Mouse (Mus musculus) intestine, embryonic 14.5 days (tissue): ENCODE data around the gene Pbx4. TPM values are rescaled to one million over a fixed set of nuclear protein-coding genes. Genes with fewer than 3 reads are reported as not detected.

Source experiments
- ATAC-seq: fragments of 200-750 bp; cut with Nextera tagmentation; replicated peaks from 2 replicates; pipeline ENCODE4 v1.8.0; 2017; ENCODE audit warnings: low read depth, moderate number of reproducible peaks, moderate TSS enrichment, moderate library complexity; ENCODE audit not compliant: low FRiP score, low TSS enrichment
- DNase-seq: peaks from one replicate; pipeline ENCODE4 v3.0.0-alpha.2; 2018; ENCODE audit warnings: low spot score
- H3K27ac ChIP-seq: fragments of 300-500 bp; sonication (generic); 2 replicates; pipeline ENCODE4 v1.5.1; 2014; ENCODE audit warnings: low read depth, mild to moderate bottlenecking, control low read depth
- H3K27me3 ChIP-seq: fragments of 300-500 bp; sonication (generic); replicated peaks from 2 replicates; pipeline ENCODE4 v1.6.1; 2014; ENCODE audit warnings: low read length, control low read depth; ENCODE audit not compliant: control insufficient read depth, insufficient read depth
- H3K36me3 ChIP-seq: fragments of 300-500 bp; sonication (generic); 2 replicates; pipeline ENCODE4 v1.6.1; 2014; ENCODE audit warnings: low read length, control low read depth; ENCODE audit not compliant: control insufficient read depth, insufficient read depth
- H3K4me1 ChIP-seq: fragments of 300-500 bp; sonication (generic); replicated peaks from 2 replicates; pipeline ENCODE4 v1.6.1; 2014; ENCODE audit warnings: low read length, control low read depth, mixed read lengths; ENCODE audit not compliant: control insufficient read depth, insufficient read depth
- H3K4me2 ChIP-seq: fragments of 300-500 bp; sonication (generic); 2 replicates; pipeline ENCODE4 v1.6.1; 2014; ENCODE audit warnings: low read length
- H3K4me3 ChIP-seq: fragments of 300-500 bp; sonication (generic); 2 replicates; pipeline ENCODE4 v1.5.1; 2014; ENCODE audit warnings: low read depth, low read length, control low read depth, mixed read lengths
- H3K9ac ChIP-seq: fragments of 300-500 bp; sonication (generic); 2 replicates; pipeline ENCODE4 v1.6.1; 2014; ENCODE audit warnings: mild to moderate bottlenecking, low read length
- H3K9me3 ChIP-seq: fragments of 300-500 bp; sonication (generic); 2 replicates; pipeline ENCODE4 v1.6.1; 2016; ENCODE audit warnings: low read length, control low read depth; ENCODE audit not compliant: control insufficient read depth
- WGBS: fragments of 180-500 bp; shearing (Covaris S2); extraction: QIAGEN DNeasy Blood & Tissue Kit; methylation state at CpG from one replicate; pipeline ENCODE4 v1.1.7; 2014; 5-methylcytosine and 5-hydroxymethylcytosine counted together
- polyA plus RNA-seq: library from polyadenylated mRNA; unstranded; fragments of >200 nt; fragmentation: Nextera tagmentation; extraction: Ambion mirVana; gene quantifications from 2 replicates; pipeline ENCODE4 v1.2.1, GENCODE M21; 2014

The Pbx4 gene
- polyA plus RNA-seq, 1 experiment from 2014 or later: 5.7 TPM

DNA sequence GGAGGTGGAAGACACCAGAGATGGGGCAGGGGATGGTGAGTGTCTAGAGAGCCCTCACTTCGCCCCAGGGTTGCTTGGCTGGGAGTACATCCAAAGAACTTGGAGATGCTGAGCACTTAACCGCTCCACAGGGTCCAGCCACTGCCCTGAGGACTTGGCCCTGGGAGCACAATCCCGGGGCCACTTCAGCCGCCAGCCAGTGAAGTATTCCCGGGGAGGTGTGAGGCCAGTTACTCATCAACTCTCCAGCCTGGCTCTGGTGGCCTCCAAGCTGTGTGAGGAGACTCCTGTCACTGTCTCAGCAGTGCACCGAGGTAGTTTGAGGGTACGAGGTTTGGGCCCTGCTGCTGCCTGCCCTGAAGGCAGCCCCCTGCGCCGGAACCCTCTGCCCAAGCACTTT is 11.8 kb upstream of the Pbx4 start:
- Histone ChIP-seq H3K36me3 (peaks cover 17% of the 10 kb centered on the region; the same call in 1 of the 2 replicates), H3K4me1 (peaks cover 19% of the 10 kb centered on the region; the same call in 1 of the 2 replicates), H3K9me3 (no peaks in the 10 kb centered on the region), H3K9ac (no peak overlapping the region), H3K4me2 (no peak overlapping the region), H3K27me3 (no peaks in the 10 kb centered on the region), H3K27ac (no peak overlapping the region), H3K4me3 (no peak overlapping the region)
- no peak for DNase-seq
- no peak for ATAC-seq
- WGBS: 78% methylated on average over 9 of the region's 9 CpGs

- Histone ChIP-seq H3K9ac (peak overlapping the region; percentile 66), H3K4me1 (peaks cover 19% of the 10 kb centered on the region; the same call in 1 of the 2 replicates), H3K27ac (peak overlapping the region; percentile 5; the same call in 1 of the 2 replicates), H3K36me3 (peaks cover 26% of the 10 kb centered on the region), H3K27me3 (no peaks in the 10 kb centered on the region), H3K4me2 (peak overlapping the region; percentile 73), H3K4me3 (peak overlapping the region; percentile 59), H3K9me3 (no peaks in the 10 kb centered on the region)
- DNase-seq (peak; percentile 78), ATAC-seq (peak; percentile 73)
- under 1% methylated on average over 11 of the region's 22 CpGs for WGBS
Observed at GRCm38 (mm10) chr8:69821971-69822385, 10.3 kb upstream of the Pbx4 start.

- Histone ChIP-seq H3K36me3 (peaks cover 29% of the 10 kb centered on the region), H3K27ac (peak within 1 kb of the TSS; percentile 20; the same call in 1 of the 2 replicates), H3K9me3 (no peaks in the 10 kb centered on the region), H3K4me3 (peak within 1 kb of the TSS; percentile 59), H3K4me2 (peak within 1 kb of the TSS; percentile 73), H3K9ac (peak within 1 kb of the TSS; percentile 66), H3K27me3 (no peaks in the 10 kb centered on the region), H3K4me1 (peaks cover 19% of the 10 kb centered on the region; the same call in 1 of the 2 replicates)
- 3% methylated on average over 30 of the region's 35 CpGs for WGBS
- ATAC-seq (peak; percentile 83), DNase-seq (peak; percentile 89)
Observed at GRCm38 (mm10) chr8:69822386-69823191, 9.7 kb upstream of the Pbx4 start, which contains the start of gene Lpar2. Gene Lpar2 (plus strand): TSS chr8:69822429.

DNA sequence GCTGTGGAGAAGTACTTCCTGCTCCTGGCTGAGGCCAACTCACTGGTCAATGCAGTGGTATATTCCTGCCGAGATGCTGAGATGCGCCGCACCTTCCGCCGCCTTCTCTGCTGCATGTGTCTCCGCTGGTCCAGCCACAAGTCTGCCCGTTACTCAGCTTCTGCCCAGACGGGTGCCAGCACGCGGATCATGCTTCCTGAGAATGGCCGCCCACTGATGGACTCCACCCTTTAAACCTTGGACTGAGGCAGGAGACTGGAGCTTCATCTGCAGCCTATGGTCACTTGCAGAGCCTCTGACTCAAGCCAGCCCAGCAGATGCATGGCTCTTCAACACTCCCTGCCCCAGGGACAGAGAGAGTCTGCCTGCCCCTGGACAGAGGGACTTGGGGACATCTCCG is 5.9 kb upstream of the Pbx4 start:
- no peak overlapping the region for H3K4me3 ChIP-seq
- 92% methylated on average over 12 of the region's 12 CpGs for WGBS
- no peak for ATAC-seq

DNA sequence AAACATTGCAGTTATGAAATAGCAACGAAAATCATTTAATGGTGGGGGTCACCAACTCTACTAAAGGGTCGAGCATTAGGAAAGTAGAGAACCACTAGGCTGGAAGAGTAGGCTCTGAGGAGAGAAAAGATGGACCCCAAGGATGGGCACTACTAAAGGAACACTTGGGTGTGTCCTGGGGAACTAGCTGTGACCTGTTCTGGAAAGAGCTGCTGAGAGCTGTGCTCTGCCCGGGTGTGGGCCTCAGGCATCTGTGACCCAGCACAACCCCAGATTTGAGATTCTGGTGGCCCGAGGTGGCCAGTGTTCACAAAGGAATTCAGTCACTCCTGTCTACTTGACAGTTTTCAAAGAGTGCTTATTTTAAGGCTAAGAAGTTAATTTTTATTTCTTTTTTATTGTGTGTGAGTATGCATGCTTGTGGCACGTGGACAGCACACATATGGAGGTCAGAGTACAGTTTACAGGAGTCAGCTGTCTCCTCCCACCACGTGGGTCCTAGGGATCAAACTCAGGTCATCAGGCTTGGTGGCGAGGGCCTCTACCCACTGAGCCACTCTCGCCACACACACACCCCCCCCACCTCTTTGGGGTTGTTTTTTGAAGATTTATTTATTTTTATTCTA is 4.9 kb downstream of the Pbx4 start:
- Histone ChIP-seq H3K4me2 (no peak overlapping the region), H3K36me3 (no peaks in the 10 kb centered on the region), H3K4me3 (no peak overlapping the region), H3K27ac (no peak overlapping the region), H3K27me3 (no peaks in the 10 kb centered on the region), H3K9me3 (no peaks in the 10 kb centered on the region), H3K4me1 (peaks cover 4% of the 10 kb centered on the region; the same call in 1 of the 2 replicates), H3K9ac (no peak overlapping the region)
- ATAC-seq: no peak
- 66% methylated on average over 8 of the region's 8 CpGs for WGBS
- no peak for DNase-seq

More for the DNA sequence above, 5.9 kb upstream of the Pbx4 start:
- Histone ChIP-seq H3K9me3 (no peaks in the 10 kb centered on the region), H3K36me3 (peaks cover 27% of the 10 kb centered on the region), H3K27me3 (no peaks in the 10 kb centered on the region), H3K4me2 (no peak overlapping the region), H3K27ac (no peak overlapping the region), H3K4me1 (peaks cover 19% of the 10 kb centered on the region; the same call in 1 of the 2 replicates), H3K9ac (no peak overlapping the region)
- no peak for DNase-seq

DNA sequence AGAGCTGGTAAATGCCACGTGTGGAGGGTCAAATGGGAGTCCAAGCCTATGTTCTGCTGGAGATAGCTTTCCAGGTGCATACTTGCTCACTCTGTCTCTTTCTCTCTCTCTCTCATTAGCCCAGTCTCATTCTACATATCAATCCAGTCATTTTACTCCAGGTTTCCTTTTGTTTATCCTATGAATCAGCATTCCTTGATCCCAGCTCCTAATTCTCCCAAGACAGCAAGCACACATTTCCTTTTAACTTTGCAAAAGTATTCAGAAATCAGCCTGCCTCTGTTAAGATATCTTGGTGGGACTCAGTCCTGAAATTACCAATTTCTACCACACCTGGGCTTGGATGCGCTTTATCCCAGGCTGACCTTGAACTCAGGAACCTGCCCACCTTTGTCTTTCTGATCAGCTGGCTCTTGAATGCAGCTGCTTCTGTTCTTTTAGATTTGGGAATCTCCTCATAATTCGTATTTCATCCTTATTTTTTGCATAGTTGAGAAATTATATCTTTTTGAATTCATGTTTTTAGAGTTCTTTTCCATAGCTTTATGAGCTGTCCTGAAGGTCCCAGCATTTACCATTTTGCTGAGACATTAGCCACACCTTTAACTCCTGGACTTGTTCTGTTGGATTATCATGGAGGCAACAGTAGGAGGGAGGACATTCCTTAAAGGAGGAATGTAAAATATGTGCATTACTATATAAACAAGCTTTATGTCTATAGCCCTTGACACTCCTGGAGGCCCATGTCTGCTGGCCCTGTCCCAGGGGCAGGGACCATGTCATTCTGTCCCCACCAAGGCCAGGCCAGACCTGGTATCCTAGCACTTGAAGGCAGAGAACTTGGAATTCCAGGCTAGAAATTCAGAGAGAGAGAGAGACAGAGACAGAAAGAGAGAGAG is 15.1 kb downstream of the Pbx4 start:
- H3K9ac ChIP-seq: no peak overlapping the region
- no peak for DNase-seq
- no peaks in the 10 kb centered on the region for H3K9me3 ChIP-seq
- no peak overlapping the region for H3K4me3 ChIP-seq
- ATAC-seq: no peak
- no peaks in the 10 kb centered on the region for H3K36me3 ChIP-seq
- 67% methylated on average over 3 of the region's 3 CpGs for WGBS
- H3K27ac ChIP-seq: no peak overlapping the region
- H3K27me3 ChIP-seq: no peaks in the 10 kb centered on the region
- H3K4me1 ChIP-seq: 0 out of 2 replicates have a peak, but pooled peaks cover 3% of the 10 kb centered on the region
- H3K4me2 ChIP-seq: no peak overlapping the region

- peak; percentile 77 for ATAC-seq
Observed at GRCm38 (mm10) chr8:69848951-69849350, 16.7 kb downstream of the Pbx4 start.

GRCm38 (mm10) chr8:69849899-69850298 is 17.6 kb downstream of the Pbx4 start:
- H3K27ac ChIP-seq: no peak overlapping the region
- H3K9ac ChIP-seq: no peak overlapping the region
- no peak for ATAC-seq
- no peak for DNase-seq
- H3K27me3 ChIP-seq: no peaks in the 10 kb centered on the region
- no peak overlapping the region for H3K4me2 ChIP-seq
- no peaks in the 10 kb centered on the region for H3K9me3 ChIP-seq
- 0 out of 2 replicates have a peak, but pooled peaks cover 3% of the 10 kb centered on the region for H3K4me1 ChIP-seq
- 59% methylated on average over 3 of the region's 3 CpGs for WGBS
- H3K36me3 ChIP-seq: no peaks in the 10 kb centered on the region
- no peak overlapping the region for H3K4me3 ChIP-seq

More at GRCm38 (mm10) chr8:69848951-69849350, 16.7 kb downstream of the Pbx4 start:
- no peak for DNase-seq
- 78% methylated on average over 8 of the region's 8 CpGs for WGBS
- Histone ChIP-seq H3K4me1 (0 out of 2 replicates have a peak, but pooled peaks cover 3% of the 10 kb centered on the region), H3K27ac (no peak overlapping the region), H3K9ac (no peak overlapping the region), H3K27me3 (no peaks in the 10 kb centered on the region), H3K36me3 (no peaks in the 10 kb centered on the region), H3K4me3 (no peak overlapping the region), H3K4me2 (no peak overlapping the region), H3K9me3 (no peaks in the 10 kb centered on the region)
